Mouse (Mus musculus) brain, embryonic 14.5 days (tissue): ENCODE measurements at regions not wholly inside any gene's neighbourhood (a gene's known extent, or its start where the extent isn't known, plus 50 kb on each side); places are given as distances from the start of the nearest gene placed in this dataset.

Experiments used
- CTCF ChIP-seq: fragments of 200-500 bp; IDR thresholded peaks from 2 replicates; pipeline ENCODE4 v1.5.1; 2012; ENCODE audit warnings: inconsistent platforms, mild to moderate bottlenecking, moderate library complexity, borderline replicate concordance; ENCODE audit not compliant: insufficient read depth, insufficient read length; ENCODE audit errors: extremely low read depth
- POLR2A ChIP-seq: fragments of 200-500 bp; IDR thresholded peaks from 2 replicates; pipeline ENCODE4 v1.6.1; 2012; ENCODE audit warnings: mild to moderate bottlenecking, inconsistent platforms, borderline replicate concordance; ENCODE audit not compliant: poor library complexity, insufficient read depth, insufficient read length, severe bottlenecking; ENCODE audit errors: extremely low read depth

- TF ChIP-seq CTCF (no peak), POLR2A (no peak)
Observed at GRCm38 (mm10) chr3:143252008-143252407, 370.2 kb upstream of the Pkn2 start.
